Mouse (Mus musculus): ENCODE measurements at regions not wholly inside any gene's neighbourhood (a gene's known extent, or its start where the extent isn't known, plus 50 kb on each side); places are given as distances from the start of the nearest gene placed in this dataset.

GRCm38 (mm10) chr12:91929386-91930054 lies 80.6 kb upstream of the Sel1l start:
- no peak overlapping the region for H3K27ac ChIP-seq (replicated peaks)
- H3K27me3 ChIP-seq (replicated peaks; ENCODE audit: low read depth, poor library complexity, severe bottlenecking), result no peaks in the 10 kb centered on the region
- no peaks in the 10 kb centered on the region for H3K36me3 ChIP-seq (replicated peaks)
- WGBS, result 79% methylated on average over 7 of the region's 7 CpGs
- DNase-seq (ENCODE audit: low spot score), result no peak
- no peak overlapping the region for H3K4me3 ChIP-seq
- H3K9me3 ChIP-seq, result no peaks in the 10 kb centered on the region
- no peaks in the 10 kb centered on the region for H3K4me1 ChIP-seq

GRCm38 (mm10) chr12:91927576-91927975 lies 78.6 kb upstream of the Sel1l start:
- no peak for DNase-seq (ENCODE audit: low spot score)
- no peaks in the 10 kb centered on the region for H3K36me3 ChIP-seq (replicated peaks)
- no peaks in the 10 kb centered on the region for H3K9me3 ChIP-seq
- no peaks in the 10 kb centered on the region for H3K4me1 ChIP-seq
- WGBS, result 82% methylated on average over 6 of the region's 6 CpGs
- no peak overlapping the region for H3K4me3 ChIP-seq
- H3K27me3 ChIP-seq (replicated peaks; ENCODE audit: low read depth, poor library complexity, severe bottlenecking), result no peaks in the 10 kb centered on the region
- H3K27ac ChIP-seq (replicated peaks), result no peak overlapping the region

GRCm38 (mm10) chr12:91915486-91915885 lies 66.5 kb upstream of the Sel1l start:
- Histone ChIP-seq H3K9me3 (no peaks in the 10 kb centered on the region), H3K27ac (replicated peaks) (no peak overlapping the region), H3K4me1 (no peaks in the 10 kb centered on the region), H3K27me3 (replicated peaks; ENCODE audit: low read depth, poor library complexity, severe bottlenecking) (no peaks in the 10 kb centered on the region), H3K36me3 (replicated peaks) (no peaks in the 10 kb centered on the region), H3K4me3 (no peak overlapping the region)
- WGBS, result 85% methylated on average over 3 of the region's 3 CpGs
- no peak for DNase-seq (ENCODE audit: low spot score)

DNA sequence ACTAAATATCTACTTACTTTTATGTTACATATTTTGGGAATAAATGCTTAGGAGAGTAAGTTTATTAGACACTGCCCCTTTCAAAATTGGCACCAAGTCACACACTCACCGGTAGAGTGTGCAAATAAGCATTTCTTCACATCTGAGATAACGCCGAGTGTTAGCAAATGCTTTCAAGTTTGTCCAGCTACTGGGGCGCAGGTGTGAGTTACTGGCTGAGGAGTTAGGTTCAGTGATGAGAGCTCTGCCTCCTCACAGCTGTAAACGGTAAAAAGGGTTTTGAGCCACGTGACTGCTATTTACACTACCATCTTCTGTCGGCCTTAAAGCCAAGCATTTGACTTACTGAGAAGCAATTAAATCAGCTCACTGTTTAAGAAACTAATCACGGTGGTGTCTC lies 61.6 kb upstream of the Sel1l start:
- WGBS, result 74% methylated on average over 8 of the region's 8 CpGs
- Histone ChIP-seq H3K36me3 (replicated peaks) (no peaks in the 10 kb centered on the region), H3K9me3 (0 out of 2 replicates have a peak, but pooled peaks cover 3% of the 10 kb centered on the region), H3K4me3 (no peak overlapping the region), H3K27ac (replicated peaks) (no peak overlapping the region), H3K27me3 (replicated peaks; ENCODE audit: low read depth, poor library complexity, severe bottlenecking) (no peaks in the 10 kb centered on the region), H3K4me1 (no peaks in the 10 kb centered on the region)
- DNase-seq (ENCODE audit: low spot score), result no peak

Data from embryonic facial prominence, embryonic 10.5 days (tissue).